Mouse (Mus musculus) c-Kit-negative CD71-positive TER-119-positive erythroid progenitor cells, embryonic 14.5 days (primary cell): ENCODE results near the gene Sprr2i.

Experiments
- DNase-seq: peaks from one replicate; pipeline ENCODE4 v3.0.0-alpha.2; 2013; ENCODE audit warnings: low read depth, low spot score

Gene Sprr2i

GRCm38 (mm10) chr3:92407691-92408090 lies at the start of gene Sprr2i:
Gene Sprr2i (plus strand): TSS chr3:92407991.
- DNase-seq, result no peak

- DNase-seq, result no peak
Observed at GRCm38 (mm10) chr3:92361619-92362018, 46.2 kb upstream of the Sprr2i start.

- DNase-seq, result no peak
Observed at GRCm38 (mm10) chr3:92364887-92365286, 42.9 kb upstream of the Sprr2i start, which contains the start of gene Sprr2f. Gene Sprr2f (plus strand): TSS chr3:92365187.

- no peak for DNase-seq
Observed at GRCm38 (mm10) chr3:92373613-92374012, 34.2 kb upstream of the Sprr2i start.

GRCm38 (mm10) chr3:92385385-92385784 lies 22.4 kb upstream of the Sprr2i start, which contains the start of gene Sprr2h:
Gene Sprr2h (plus strand): TSS chr3:92385685.
- no peak for DNase-seq

GRCm38 (mm10) chr3:92394301-92394700 lies 13.5 kb upstream of the Sprr2i start:
- DNase-seq, result no peak

- DNase-seq, result no peak
Observed at GRCm38 (mm10) chr3:92417782-92418181, 10.0 kb downstream of the Sprr2i start, which contains the start of gene Sprr2j-ps. Gene Sprr2j-ps (plus strand): TSS chr3:92418082.

GRCm38 (mm10) chr3:92429323-92429722 lies 21.5 kb downstream of the Sprr2i start, which contains the start of gene Gm9774:
Gene Gm9774 (minus strand): TSS chr3:92429423.
- no peak for DNase-seq

GRCm38 (mm10) chr3:92432282-92432681 lies 24.5 kb downstream of the Sprr2i start, which contains the start of gene Sprr2k:
Gene Sprr2k (plus strand): TSS chr3:92432582.
- no peak for DNase-seq

- no peak for DNase-seq
Observed at GRCm38 (mm10) chr3:92438689-92439088, 30.9 kb downstream of the Sprr2i start, which contains the start of gene Sprr1b. Gene Sprr1b (minus strand): TSS chr3:92438789.

GRCm38 (mm10) chr3:92440177-92440576 lies 32.4 kb downstream of the Sprr2i start:
- DNase-seq, result no peak

- no peak for DNase-seq
Observed at GRCm38 (mm10) chr3:92455151-92455550, 47.4 kb downstream of the Sprr2i start.

GRCm38 (mm10) chr3:92458620-92459019 lies 50.8 kb downstream of the Sprr2i start, which contains the start of gene Sprr3:
Gene Sprr3 (minus strand): TSS chr3:92458720.
- no peak for DNase-seq
